Mouse (Mus musculus) megakaryocyte, embryonic 14.5 days (primary cell): Measurements from ENCODE around the gene Wfs1. TPM values are rescaled to one million over a fixed set of nuclear protein-coding genes. Genes with fewer than 3 reads are reported as not detected.
"Not testable (repeated sequence)": the region's sequence is repeated elsewhere in the genome, so short reads cannot be mapped to it uniquely, and the experiment has no call there.

Experiments used
- H3K27me3 ChIP-seq: replicated peaks from 2 replicates; pipeline ENCODE3; 2012; ENCODE audit warnings: inconsistent platforms
- H3K36me3 ChIP-seq: replicated peaks from 2 replicates; pipeline ENCODE3; 2012; ENCODE audit warnings: low read length, inconsistent platforms, mixed read lengths
- H3K4me1 ChIP-seq: 2 replicates; pipeline ENCODE4 v1.6.1; 2012; ENCODE audit warnings: inconsistent platforms
- H3K4me3 ChIP-seq: replicated peaks from 2 replicates; pipeline ENCODE3; 2012; ENCODE audit warnings: moderate library complexity, mild to moderate bottlenecking, inconsistent platforms
- H3K9me3 ChIP-seq: 2 replicates; pipeline ENCODE4 v1.6.1; 2012; ENCODE audit warnings: inconsistent platforms
- FLI1 ChIP-seq: IDR thresholded peaks from 2 replicates; pipeline ENCODE4 v1.6.1; 2012; ENCODE audit warnings: low read length, inconsistent platforms, mixed read lengths
- GATA1 ChIP-seq: IDR thresholded peaks from 3 replicates; pipeline ENCODE4 v1.6.1; 2012; ENCODE audit warnings: mixed read lengths, low read length, inconsistent platforms, borderline replicate concordance
- polyA plus RNA-seq: library from polyadenylated mRNA; stranded (reverse); fragments of >175 nt; gene quantifications from 2 replicates; pipeline ENCODE4 v1.2.3, GENCODE M21; 2012; ENCODE audit warnings: low replicate concordance; ENCODE audit not compliant: insufficient read depth

The Wfs1 gene
- polyA plus RNA-seq, 1 experiment = 0.78 TPM

DNA sequence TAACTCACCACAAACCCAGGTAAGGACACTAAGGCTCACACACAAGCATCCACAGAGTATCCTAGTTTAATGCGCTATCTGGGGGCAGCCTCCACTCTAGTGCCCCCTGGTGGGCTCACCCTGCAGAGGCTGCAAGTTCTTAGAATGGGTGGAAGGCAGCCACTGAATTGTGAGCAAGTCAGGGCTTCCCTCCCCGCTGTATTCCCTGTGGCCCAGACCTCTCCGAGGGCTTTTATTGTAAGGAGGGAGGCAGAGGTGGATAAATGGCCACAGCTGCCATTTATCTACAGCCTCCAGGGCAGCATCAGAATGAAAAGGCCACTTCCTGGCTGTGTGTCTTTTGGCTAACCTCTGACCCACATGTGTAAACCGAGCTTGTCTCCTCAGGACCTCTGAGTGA is 33.6 kb downstream of the Wfs1 start:
- Histone ChIP-seq H3K4me3 (no peak overlapping the region), H3K36me3 (no peaks in the 10 kb centered on the region), H3K9me3 (no peaks in the 10 kb centered on the region), H3K4me1 (no peaks in the 10 kb centered on the region), H3K27me3 (peaks cover 29% of the 10 kb centered on the region)
- TF ChIP-seq GATA1 (no peak), FLI1 (no peak)

DNA sequence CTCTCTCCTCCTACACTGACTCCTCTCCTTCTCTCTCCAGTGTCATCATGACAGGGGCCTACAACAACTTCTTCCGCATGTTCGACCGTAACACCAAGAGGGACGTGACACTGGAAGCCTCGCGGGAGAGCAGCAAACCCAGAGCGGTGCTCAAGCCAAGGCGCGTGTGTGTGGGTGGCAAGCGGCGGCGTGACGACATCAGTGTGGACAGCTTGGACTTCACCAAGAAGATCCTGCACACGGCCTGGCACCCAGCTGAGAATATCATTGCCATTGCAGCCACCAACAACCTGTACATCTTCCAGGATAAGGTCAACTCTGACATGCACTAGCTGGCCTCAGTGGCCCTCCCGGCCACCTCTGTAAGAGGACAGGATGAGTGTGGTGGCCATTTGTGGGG is 36.7 kb downstream of the Wfs1 start:
- no peaks in the 10 kb centered on the region for H3K4me1 ChIP-seq
- no peaks in the 10 kb centered on the region for H3K36me3 ChIP-seq
- H3K9me3 ChIP-seq = no peaks in the 10 kb centered on the region
- H3K4me3 ChIP-seq = no peak overlapping the region
- TF ChIP-seq GATA1 = no peak
- no peak for TF ChIP-seq FLI1
- peaks cover 37% of the 10 kb centered on the region for H3K27me3 ChIP-seq

DNA sequence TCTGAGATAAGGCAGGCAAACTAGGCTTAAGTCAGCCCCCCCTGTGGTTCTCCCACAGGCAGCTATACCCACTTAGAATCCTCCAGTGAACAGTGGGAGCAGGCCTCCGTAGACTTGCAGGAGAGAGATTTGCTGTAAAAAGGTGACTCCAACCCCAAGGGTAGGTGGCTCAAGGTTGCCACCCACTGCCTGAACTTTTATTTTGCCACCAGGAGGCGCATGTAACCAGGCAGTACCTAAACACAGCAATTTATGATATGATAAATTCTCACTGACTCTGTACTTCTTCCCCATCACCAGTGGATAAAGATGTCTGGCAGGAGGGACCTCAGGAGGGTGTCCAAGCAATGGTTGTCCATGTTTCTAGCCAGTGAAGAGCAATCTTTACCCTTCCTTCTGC is 38.1 kb downstream of the Wfs1 start:
- Histone ChIP-seq H3K4me1 (no peaks in the 10 kb centered on the region), H3K36me3 (no peaks in the 10 kb centered on the region), H3K27me3 (peaks cover 31% of the 10 kb centered on the region), H3K4me3 (no peak overlapping the region), H3K9me3 (no peaks in the 10 kb centered on the region)
- TF ChIP-seq FLI1 = no peak
- no peak for TF ChIP-seq GATA1

DNA sequence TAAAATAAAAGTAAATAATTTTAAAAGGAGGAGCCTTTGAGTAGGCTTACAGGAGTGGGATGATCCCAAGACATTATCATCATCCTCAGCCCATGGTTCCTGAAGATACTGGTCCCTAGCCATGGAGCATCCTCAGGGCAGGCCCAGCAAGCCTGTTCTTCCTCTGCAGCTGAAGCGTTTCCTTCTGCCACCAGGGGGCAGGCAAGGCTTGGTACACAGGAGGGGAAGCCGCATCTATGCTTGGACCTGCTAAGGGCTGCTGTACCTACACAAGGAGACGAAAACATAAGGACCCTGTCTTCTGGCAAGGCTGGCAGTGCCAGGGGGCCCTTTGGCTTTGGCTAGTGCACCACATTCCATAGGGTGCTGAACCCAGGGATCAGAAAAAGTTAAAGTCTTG is 40.2 kb downstream of the Wfs1 start:
- peaks cover 31% of the 10 kb centered on the region for H3K27me3 ChIP-seq
- H3K9me3 ChIP-seq = no peaks in the 10 kb centered on the region
- H3K4me3 ChIP-seq = no peak overlapping the region
- H3K4me1 ChIP-seq = peaks cover 9% of the 10 kb centered on the region; the same call in 1 of the 2 replicates
- no peaks in the 10 kb centered on the region for H3K36me3 ChIP-seq
- TF ChIP-seq GATA1 = no peak
- no peak for TF ChIP-seq FLI1

DNA sequence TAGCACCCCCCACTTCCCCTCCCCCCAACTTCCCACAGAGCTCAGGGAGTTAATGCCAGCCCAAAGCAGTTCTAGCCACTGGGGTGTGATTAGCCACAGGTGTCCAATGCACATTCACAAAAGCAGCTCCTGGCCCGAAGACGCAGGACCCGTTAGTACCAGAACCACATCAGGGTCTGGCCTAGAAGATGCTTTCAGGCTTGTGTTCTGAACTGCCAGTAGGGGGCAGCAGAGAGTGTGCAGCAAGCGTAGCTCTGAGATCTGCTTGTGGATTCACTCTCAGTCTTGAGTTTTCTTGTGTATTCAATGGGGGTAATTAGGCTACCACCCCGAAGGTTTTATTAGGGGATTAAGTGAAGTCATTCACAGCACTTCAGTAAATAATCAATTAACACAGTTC is 42.6 kb downstream of the Wfs1 start:
- Histone ChIP-seq H3K4me1 (peaks cover 9% of the 10 kb centered on the region; the same call in 1 of the 2 replicates), H3K36me3 (no peaks in the 10 kb centered on the region), H3K4me3 (no peak overlapping the region), H3K27me3 (peaks cover 22% of the 10 kb centered on the region), H3K9me3 (peaks cover 9% of the 10 kb centered on the region)
- TF ChIP-seq GATA1 = no peak
- no peak for TF ChIP-seq FLI1

DNA sequence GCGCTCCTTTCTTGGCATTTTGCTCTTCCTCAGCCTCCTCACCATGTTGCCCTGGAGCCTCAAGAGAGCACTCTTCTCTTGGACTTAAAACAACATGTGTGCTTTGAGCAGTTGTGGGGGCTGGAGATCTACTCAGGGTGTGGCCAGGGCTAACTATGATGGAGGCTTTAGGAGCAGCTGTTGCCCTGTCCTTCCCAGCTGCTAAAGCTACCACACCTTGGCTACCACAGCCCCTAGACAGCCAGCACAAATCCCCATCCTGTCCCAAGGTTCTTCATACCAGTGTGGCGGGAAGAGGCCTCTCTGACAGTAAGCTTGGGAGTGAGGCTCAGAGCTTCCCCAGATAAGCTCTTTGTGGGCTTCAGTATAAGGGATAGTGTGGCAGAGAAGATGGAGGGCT is 43.3 kb downstream of the Wfs1 start:
- Histone ChIP-seq H3K27me3 (peaks cover 28% of the 10 kb centered on the region), H3K36me3 (no peaks in the 10 kb centered on the region), H3K9me3 (peaks cover 9% of the 10 kb centered on the region), H3K4me1 (peaks cover 9% of the 10 kb centered on the region; the same call in 1 of the 2 replicates), H3K4me3 (no peak overlapping the region)
- no peak for TF ChIP-seq FLI1
- TF ChIP-seq GATA1 = no peak

DNA sequence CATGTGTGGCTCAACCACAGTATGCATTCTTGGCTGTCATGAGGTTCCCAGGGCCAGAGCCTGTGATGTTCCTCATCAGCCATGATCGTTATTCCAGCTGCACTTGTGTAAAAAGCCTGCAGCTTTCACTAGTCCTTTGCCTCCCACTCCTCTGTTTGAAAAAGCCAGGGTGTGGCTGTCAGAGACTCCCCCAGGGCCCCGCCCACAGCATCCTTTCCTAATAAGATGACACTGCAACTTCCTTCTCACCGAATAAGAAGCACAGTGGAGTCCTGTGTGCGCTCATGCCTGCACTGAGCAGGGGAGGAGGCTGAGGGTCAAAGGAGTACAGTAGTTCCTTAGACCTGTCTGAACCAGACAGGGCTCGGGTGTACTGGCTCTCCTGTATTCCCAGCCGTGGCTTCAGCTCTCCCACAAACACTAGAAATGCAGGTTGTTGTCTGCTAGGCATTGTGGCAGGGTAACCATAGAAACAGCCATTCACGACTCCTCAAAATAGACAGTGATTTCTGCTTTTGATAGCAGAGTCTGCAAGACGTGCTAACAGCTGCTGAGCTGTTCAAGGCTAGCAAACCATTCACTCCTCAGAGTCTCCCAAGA is 43.8 kb downstream of the Wfs1 start:
- H3K9me3 ChIP-seq = peaks cover 9% of the 10 kb centered on the region
- TF ChIP-seq FLI1 (no peak), GATA1 (no peak)
- H3K4me1 ChIP-seq = peaks cover 9% of the 10 kb centered on the region; the same call in 1 of the 2 replicates
- H3K36me3 ChIP-seq = no peaks in the 10 kb centered on the region
- no peak overlapping the region for H3K4me3 ChIP-seq
- H3K27me3 ChIP-seq = peaks cover 29% of the 10 kb centered on the region

DNA sequence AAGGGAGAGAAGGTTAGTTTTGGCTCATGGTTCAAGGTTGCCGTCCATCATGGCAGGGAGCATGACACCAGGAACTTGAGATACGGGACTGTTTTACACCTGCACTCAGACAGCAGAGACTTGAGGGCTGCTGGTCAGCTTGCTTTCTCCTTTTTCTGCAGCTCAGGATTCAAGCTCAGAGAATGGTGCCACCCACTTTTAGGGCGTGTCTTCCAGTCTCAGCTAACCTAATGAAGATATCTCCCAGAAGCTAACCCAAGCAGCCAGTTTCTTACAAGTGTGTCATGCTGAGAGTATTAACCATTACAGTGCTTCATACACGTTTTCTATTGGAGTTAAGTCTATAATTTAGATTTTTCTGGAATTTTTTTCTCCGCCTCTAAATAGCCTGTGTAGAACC is 44.5 kb downstream of the Wfs1 start:
- Histone ChIP-seq H3K36me3 (no peaks in the 10 kb centered on the region), H3K27me3 (peaks cover 31% of the 10 kb centered on the region), H3K4me3 (no peak overlapping the region), H3K4me1 (peaks cover 12% of the 10 kb centered on the region; the same call in 1 of the 2 replicates), H3K9me3 (peaks cover 9% of the 10 kb centered on the region)
- TF ChIP-seq FLI1 (no peak), GATA1 (no peak)

DNA sequence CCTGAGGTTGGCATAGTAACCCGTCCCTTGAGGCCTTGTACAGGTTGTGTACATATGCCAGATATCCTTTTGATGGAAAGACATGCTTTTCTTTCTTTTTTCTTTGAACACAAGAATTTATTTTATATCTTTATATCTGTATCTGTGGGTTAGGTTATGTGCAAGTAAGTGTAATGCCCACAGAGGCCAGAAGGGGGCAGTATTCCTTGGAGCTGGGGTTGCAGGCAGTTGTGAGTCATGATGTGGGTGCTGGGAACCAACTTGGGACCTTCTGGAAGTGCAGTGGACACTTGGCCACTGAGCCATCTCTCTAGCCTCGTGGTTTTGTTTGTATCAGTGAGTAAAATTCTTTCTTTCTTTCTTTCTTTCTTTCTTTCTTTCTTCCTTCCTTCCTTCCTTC is 46.6 kb downstream of the Wfs1 start:
- Histone ChIP-seq H3K4me3 (no peak overlapping the region), H3K4me1 (peaks cover 13% of the 10 kb centered on the region; the same call in 1 of the 2 replicates), H3K27me3 (peaks cover 32% of the 10 kb centered on the region), H3K9me3 (peaks cover 9% of the 10 kb centered on the region), H3K36me3 (no peaks in the 10 kb centered on the region)
- TF ChIP-seq FLI1 (no peak), GATA1 (no peak)

DNA sequence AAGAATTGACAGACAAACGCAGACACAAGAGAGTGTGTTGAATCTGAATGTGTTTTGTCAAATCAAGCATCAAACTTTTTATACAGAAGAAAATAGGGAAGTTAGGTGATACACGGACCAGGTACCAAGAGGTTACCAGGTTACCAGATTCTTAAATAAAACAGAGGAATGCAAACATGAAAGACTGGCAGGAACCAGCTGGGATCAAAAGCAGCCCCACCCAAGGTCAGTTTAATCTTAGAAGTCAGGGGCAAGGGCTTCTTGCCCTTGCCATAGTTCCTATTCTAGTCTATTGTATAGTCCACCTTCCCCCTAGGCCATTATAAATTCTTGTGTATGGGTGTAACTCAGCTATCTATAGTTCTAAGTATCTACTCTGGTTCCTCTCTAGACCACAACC is 50.0 kb downstream of the Wfs1 start:
- not testable (repeated sequence) for H3K36me3 ChIP-seq, H3K4me3 ChIP-seq, H3K9me3 ChIP-seq, H3K4me1 ChIP-seq
- H3K27me3 ChIP-seq = peaks cover 54% of the 10 kb centered on the region

DNA sequence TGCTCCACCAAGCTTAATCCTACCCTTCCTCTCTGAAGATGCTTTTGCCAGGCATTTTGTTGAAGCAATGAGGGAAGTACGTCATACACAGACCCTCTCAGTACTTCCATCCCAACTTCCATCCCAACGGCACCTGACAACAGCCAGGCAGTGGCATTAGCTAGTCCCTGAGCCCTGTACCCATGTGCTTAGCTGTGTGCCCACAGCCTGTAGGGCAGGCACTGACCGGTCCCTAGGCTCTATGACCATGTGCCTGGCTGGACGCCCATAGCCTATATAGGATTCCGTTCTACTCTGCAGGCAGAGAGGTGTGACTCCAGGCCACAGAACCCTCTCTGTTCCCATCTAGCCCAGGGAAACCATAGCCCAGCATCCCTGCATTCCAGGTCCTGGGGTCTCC is 51.0 kb downstream of the Wfs1 start:
- no peak overlapping the region for H3K4me3 ChIP-seq
- peaks cover 10% of the 10 kb centered on the region; the same call in 1 of the 2 replicates for H3K4me1 ChIP-seq
- TF ChIP-seq GATA1 (no peak), FLI1 (no peak)
- H3K36me3 ChIP-seq = no peaks in the 10 kb centered on the region
- H3K27me3 ChIP-seq = peaks cover 56% of the 10 kb centered on the region
- peaks cover 9% of the 10 kb centered on the region for H3K9me3 ChIP-seq
